Mouse (Mus musculus) neural tube, embryonic 11.5 days (tissue): ENCODE measurements at regions not wholly inside any gene's neighbourhood (a gene's known extent, or its start where the extent isn't known, plus 50 kb on each side); places are given as distances from the start of the nearest gene placed in this dataset.

ENCODE experiments used
- ATAC-seq: fragments of 200-750 bp; cut with Nextera tagmentation; 2 replicates; pipeline ENCODE4 v1.8.0; 2017; ENCODE audit warnings: moderate number of reproducible peaks, mild to moderate bottlenecking, moderate TSS enrichment, moderate library complexity; ENCODE audit not compliant: insufficient read depth, low FRiP score, low TSS enrichment
- DNase-seq: peaks from one replicate; pipeline ENCODE4 v3.0.0-alpha.2; 2015; ENCODE audit warnings: low spot score
- H3K27ac ChIP-seq: fragments of 300-500 bp; sonication (generic); 2 replicates; pipeline ENCODE4 v1.5.1; 2014; ENCODE audit warnings: low read depth, mild to moderate bottlenecking, low read length
- H3K27me3 ChIP-seq: fragments of 300-500 bp; sonication (generic); 2 replicates; pipeline ENCODE4 v1.6.1; 2014; ENCODE audit warnings: mild to moderate bottlenecking, low read length, mixed read lengths; ENCODE audit not compliant: control insufficient read depth, insufficient read depth
- H3K36me3 ChIP-seq: fragments of 300-500 bp; sonication (generic); 2 replicates; pipeline ENCODE4 v1.6.1; 2014; ENCODE audit warnings: mild to moderate bottlenecking, low read length, moderate library complexity, mixed read lengths; ENCODE audit not compliant: control insufficient read depth, insufficient read depth
- H3K4me1 ChIP-seq: fragments of 300-500 bp; sonication (generic); 2 replicates; pipeline ENCODE4 v1.6.1; 2014; ENCODE audit warnings: low read length, mixed read lengths; ENCODE audit not compliant: control insufficient read depth, insufficient read depth
- H3K4me2 ChIP-seq: fragments of 300-500 bp; sonication (generic); 2 replicates; pipeline ENCODE4 v1.6.1; 2014; ENCODE audit warnings: low read depth, mild to moderate bottlenecking, moderate library complexity
- H3K4me3 ChIP-seq: fragments of 300-500 bp; sonication (generic); 2 replicates; pipeline ENCODE4 v1.5.1; 2014; ENCODE audit warnings: low read depth, low read length
- H3K9ac ChIP-seq: fragments of 300-500 bp; sonication (generic); 2 replicates; pipeline ENCODE4 v1.6.1; 2014; ENCODE audit warnings: mild to moderate bottlenecking, low read length
- H3K9me3 ChIP-seq: fragments of 300-500 bp; sonication (generic); 2 replicates; pipeline ENCODE4 v1.6.1; 2016; ENCODE audit warnings: low read length; ENCODE audit not compliant: control insufficient read depth
- WGBS: fragments of 180-500 bp; shearing (Covaris S2); extraction: QIAGEN DNeasy Blood & Tissue Kit; methylation state at CpG from one replicate; pipeline ENCODE4 v1.1.7; 2014; 5-methylcytosine and 5-hydroxymethylcytosine counted together

DNA sequence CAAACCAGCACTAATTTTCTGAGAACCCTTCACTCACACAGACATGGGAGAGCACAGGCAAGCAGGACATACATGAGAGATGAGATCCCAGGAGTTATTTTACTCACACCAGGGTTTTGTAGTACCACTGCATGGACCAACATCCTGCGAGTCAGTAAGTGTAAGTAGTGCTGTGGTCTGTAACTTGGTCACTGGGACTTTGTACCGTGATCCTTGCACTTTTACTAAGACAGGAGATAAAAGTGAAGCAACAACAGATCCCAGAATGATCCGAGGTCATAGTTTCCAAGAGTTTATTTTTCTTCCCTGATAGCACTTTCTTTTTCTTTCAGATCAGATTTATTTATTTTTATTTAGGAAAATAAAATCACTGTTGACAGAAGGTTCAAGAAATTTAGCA lies 54.1 kb upstream of the Mtap start:
- no peaks in the 10 kb centered on the region for H3K36me3 ChIP-seq
- WGBS, result 81% methylated on average over 3 of the region's 3 CpGs
- DNase-seq (no peak), ATAC-seq (no peak)
- no peak overlapping the region for H3K9ac ChIP-seq
- no peaks in the 10 kb centered on the region for H3K4me1 ChIP-seq
- H3K4me2 ChIP-seq, result no peak overlapping the region
- no peaks in the 10 kb centered on the region for H3K27me3 ChIP-seq
- no peak overlapping the region for H3K27ac ChIP-seq
- no peak overlapping the region for H3K4me3 ChIP-seq
- H3K9me3 ChIP-seq, result no peaks in the 10 kb centered on the region

DNA sequence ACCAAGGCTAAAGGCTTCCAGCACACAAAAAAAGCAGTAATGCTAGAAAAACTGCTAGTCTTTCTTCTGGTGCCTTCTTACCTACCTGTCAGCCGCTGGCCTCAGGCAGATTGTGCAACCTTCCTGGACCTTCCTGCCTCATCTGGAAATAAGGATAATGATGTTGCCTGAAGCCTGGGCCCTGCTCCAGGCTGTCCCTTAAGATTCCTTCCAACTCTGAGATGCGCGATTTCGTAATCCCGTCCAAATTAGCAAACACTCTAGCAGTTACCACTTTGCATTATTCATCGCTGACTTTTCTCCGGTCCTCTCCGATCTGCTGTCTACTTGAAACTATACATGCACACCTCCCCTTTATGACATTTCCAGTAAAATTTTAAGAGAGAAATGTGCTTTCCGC lies 58.4 kb upstream of the Mtap start:
- H3K4me2 ChIP-seq, result no peak overlapping the region
- 95% methylated on average over 9 of the region's 9 CpGs for WGBS
- H3K9me3 ChIP-seq, result no peaks in the 10 kb centered on the region
- no peak for DNase-seq
- no peaks in the 10 kb centered on the region for H3K4me1 ChIP-seq
- H3K27me3 ChIP-seq, result no peaks in the 10 kb centered on the region
- ATAC-seq, result no peak
- no peak overlapping the region for H3K4me3 ChIP-seq
- H3K27ac ChIP-seq, result no peak overlapping the region
- no peak overlapping the region for H3K9ac ChIP-seq
- no peaks in the 10 kb centered on the region for H3K36me3 ChIP-seq

DNA sequence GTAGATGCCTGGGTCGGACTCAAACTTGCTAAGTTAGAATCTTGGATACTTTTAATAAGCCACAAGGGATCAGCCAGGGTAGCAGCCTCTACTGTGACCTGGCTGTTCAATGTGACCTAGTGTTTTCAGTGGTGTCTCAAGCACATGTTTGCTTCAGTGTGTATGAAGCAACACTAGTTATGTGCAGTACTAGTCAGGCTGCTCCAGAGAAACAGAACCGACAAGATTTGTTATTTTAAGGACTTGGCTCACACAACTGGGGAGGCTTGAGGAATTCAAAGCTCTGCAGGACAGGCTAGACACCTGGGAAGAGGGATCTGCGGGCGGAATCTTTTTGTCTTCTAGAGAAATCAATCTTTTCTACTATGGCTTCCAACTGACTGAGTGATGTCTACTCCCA lies 62.2 kb upstream of the Mtap start:
- Histone ChIP-seq H3K27me3 (no peaks in the 10 kb centered on the region), H3K4me3 (no peak overlapping the region), H3K9ac (no peak overlapping the region), H3K4me2 (no peak overlapping the region), H3K4me1 (no peaks in the 10 kb centered on the region), H3K27ac (no peak overlapping the region), H3K36me3 (no peaks in the 10 kb centered on the region), H3K9me3 (no peaks in the 10 kb centered on the region)
- ATAC-seq (no peak), DNase-seq (no peak)
- 72% methylated on average over 4 of the region's 4 CpGs for WGBS

DNA sequence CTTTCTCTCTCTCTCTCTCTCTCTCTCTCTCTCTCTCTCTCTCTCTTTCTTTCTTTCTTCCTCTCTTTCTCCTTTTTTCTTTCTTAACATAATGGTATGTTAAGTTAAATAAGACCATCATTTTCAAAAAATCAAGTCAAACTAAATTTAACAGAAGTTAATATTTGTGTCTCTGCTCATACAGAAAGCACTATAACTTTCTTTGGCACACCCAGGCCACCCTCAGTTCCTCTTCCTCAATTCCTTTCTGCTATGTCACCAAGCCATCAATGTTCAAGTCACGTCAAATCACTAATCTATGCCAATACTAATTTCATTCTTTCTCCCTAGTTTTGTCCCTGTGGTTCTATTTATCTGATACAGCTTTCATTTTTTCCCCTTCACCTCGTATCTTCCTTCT lies 66.5 kb upstream of the Mtap start:
- DNase-seq (no peak), ATAC-seq (no peak)
- Histone ChIP-seq H3K27me3 (no peaks in the 10 kb centered on the region), H3K4me1 (no peaks in the 10 kb centered on the region), H3K4me3 (no peak overlapping the region), H3K9ac (no peak overlapping the region), H3K4me2 (no peak overlapping the region), H3K9me3 (no peaks in the 10 kb centered on the region), H3K27ac (no peak overlapping the region), H3K36me3 (no peaks in the 10 kb centered on the region)
- WGBS, result 86% methylated on average over 2 of the region's 2 CpGs

DNA sequence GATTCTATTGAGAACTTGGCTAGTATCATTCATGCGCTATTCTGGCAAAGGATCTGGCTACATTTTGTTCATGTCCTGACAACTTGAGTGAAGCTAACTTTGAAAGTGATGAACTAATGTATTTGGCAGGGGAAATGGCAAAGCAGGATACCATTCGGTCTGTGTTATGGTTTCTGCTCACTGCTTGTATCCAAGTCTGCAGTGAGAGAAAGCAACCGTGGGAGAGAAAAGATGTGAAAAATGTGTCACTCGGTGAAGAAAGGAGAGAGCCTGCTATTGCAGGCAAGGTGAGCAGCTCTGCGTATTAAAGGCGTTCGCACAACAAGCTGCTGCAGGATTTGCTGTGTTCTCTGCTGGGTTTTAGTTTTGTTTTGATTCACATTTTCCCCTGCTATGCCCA lies 72.5 kb upstream of the Mtap start:
- Histone ChIP-seq H3K9ac (no peak overlapping the region), H3K27me3 (no peaks in the 10 kb centered on the region), H3K27ac (no peak overlapping the region), H3K4me1 (no peaks in the 10 kb centered on the region), H3K4me2 (no peak overlapping the region), H3K4me3 (no peak overlapping the region), H3K36me3 (no peaks in the 10 kb centered on the region), H3K9me3 (no peaks in the 10 kb centered on the region)
- WGBS, result 92% methylated on average over 7 of the region's 7 CpGs
- DNase-seq, result no peak
- ATAC-seq, result no peak

DNA sequence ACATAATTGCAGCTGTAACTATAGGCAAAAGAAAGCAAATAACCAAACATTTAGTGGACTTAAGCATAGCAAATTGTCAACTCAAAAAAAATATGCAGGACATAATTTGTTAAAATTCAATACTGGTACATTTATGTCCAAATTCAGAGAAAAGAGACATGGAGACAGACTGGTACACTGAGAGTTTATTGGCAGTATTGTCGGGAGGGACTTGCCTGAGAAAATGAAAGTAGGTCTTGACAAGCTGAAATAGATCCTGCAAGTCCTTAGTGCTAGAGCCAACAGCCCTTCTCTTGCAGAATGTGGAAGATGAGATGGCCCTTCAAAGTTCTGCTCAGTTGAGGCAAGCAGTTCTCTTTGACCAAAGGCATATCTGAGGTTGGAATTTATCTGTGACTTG lies 74.5 kb upstream of the Mtap start:
- H3K9ac ChIP-seq, result no peak overlapping the region
- DNase-seq (no peak), ATAC-seq (no peak)
- no peaks in the 10 kb centered on the region for H3K9me3 ChIP-seq
- H3K36me3 ChIP-seq, result no peaks in the 10 kb centered on the region
- H3K27ac ChIP-seq, result no peak overlapping the region
- H3K4me2 ChIP-seq, result no peak overlapping the region
- H3K27me3 ChIP-seq, result no peaks in the 10 kb centered on the region
- no peak overlapping the region for H3K4me3 ChIP-seq
- WGBS, result 85% methylated on average over 1 of the region's 1 CpGs
- H3K4me1 ChIP-seq, result no peaks in the 10 kb centered on the region

DNA sequence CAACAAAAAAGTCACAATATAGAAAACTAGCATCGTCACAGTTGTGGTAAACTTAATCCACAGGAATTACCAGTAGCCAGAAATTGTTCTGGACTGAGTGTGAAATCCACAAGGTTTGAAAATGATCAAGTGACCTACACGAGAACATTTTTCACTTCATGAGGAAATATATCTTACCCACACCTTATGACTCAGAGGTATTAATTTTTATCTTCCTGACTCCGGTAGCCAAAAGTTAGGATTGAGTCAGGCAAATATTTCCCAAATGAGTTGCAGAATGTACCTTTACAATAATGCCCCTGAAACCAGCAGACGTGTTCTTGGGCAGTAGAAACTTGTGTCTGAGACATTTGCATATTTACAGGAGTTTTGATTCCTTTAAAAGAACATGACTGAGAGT lies 75.3 kb upstream of the Mtap start:
- H3K4me1 ChIP-seq, result no peaks in the 10 kb centered on the region
- no peak overlapping the region for H3K4me3 ChIP-seq
- no peaks in the 10 kb centered on the region for H3K36me3 ChIP-seq
- DNase-seq (no peak), ATAC-seq (no peak)
- H3K4me2 ChIP-seq, result no peak overlapping the region
- H3K27me3 ChIP-seq, result no peaks in the 10 kb centered on the region
- WGBS, result 88% methylated on average over 4 of the region's 4 CpGs
- H3K27ac ChIP-seq, result no peak overlapping the region
- H3K9me3 ChIP-seq, result no peaks in the 10 kb centered on the region
- H3K9ac ChIP-seq, result no peak overlapping the region

DNA sequence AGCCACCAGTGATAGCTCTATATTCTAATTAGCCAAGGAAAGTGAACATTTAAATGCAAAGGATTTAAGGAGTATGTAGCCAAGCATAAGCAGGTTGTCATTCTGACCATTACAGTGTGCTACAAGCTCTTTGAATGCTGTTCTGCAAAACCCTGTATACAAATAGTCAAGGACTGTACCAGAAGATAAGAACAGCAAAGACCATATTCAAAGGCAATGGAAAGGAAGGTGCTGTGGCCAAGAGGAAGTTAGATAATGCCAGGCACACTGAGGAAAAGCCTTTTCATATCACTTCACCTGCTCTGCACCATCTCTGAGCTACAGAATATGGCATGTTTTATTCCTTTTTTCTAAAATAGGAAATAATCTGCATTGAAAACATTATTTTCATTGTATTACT lies 79.3 kb upstream of the Mtap start:
- H3K9me3 ChIP-seq, result no peaks in the 10 kb centered on the region
- H3K4me2 ChIP-seq, result no peak overlapping the region
- H3K36me3 ChIP-seq, result no peaks in the 10 kb centered on the region
- H3K9ac ChIP-seq, result no peak overlapping the region
- H3K27ac ChIP-seq, result no peak overlapping the region
- no peak overlapping the region for H3K4me3 ChIP-seq
- H3K27me3 ChIP-seq, result no peaks in the 10 kb centered on the region
- no peaks in the 10 kb centered on the region for H3K4me1 ChIP-seq
- DNase-seq, result no peak
- no peak for ATAC-seq

DNA sequence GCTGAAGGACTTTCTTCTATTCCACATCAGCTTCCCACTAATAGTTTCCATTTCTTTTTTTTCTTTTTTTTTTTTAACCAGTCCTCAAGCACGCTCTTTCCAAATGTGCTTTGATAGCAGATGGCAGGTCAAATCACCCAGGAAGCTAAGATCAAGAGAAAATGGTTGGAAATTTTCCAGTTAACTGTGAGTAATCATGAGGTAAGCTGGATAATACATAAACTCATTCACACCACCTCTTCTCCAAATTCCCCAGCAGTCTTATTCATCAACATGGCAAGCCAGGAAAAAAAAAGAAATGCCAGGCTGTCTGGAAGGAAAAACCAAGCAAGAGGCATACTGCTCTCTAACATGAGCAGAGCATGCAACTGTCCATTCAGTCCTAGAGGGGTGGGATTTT lies 79.8 kb upstream of the Mtap start:
- no peak for ATAC-seq
- H3K9me3 ChIP-seq, result no peaks in the 10 kb centered on the region
- WGBS, result 93% methylated on average over 1 of the region's 1 CpGs

More for the DNA sequence above, 79.8 kb upstream of the Mtap start:
- no peak overlapping the region for H3K27ac ChIP-seq
- no peak overlapping the region for H3K4me3 ChIP-seq
- no peak for DNase-seq
- H3K36me3 ChIP-seq, result no peaks in the 10 kb centered on the region
- H3K4me1 ChIP-seq, result no peaks in the 10 kb centered on the region
- no peaks in the 10 kb centered on the region for H3K27me3 ChIP-seq
- H3K4me2 ChIP-seq, result no peak overlapping the region
- H3K9ac ChIP-seq, result no peak overlapping the region
